Mouse (Mus musculus) natural killer cell, adult 2 months (primary cell): ENCODE results near the gene Zfp853.

Experiments
- DNase-seq, 2 experiments: peaks; one replicate each; pipeline ENCODE4 v3.0.0; 2022; ENCODE audit warnings: low spot score in 2 of 2

Gene Zfp853

GRCm38 (mm10) chr5:143253186-143253880 lies 40.1 kb downstream of the Zfp853 start:
- no peak for DNase-seq

GRCm38 (mm10) chr5:143252791-143253185 lies 40.6 kb downstream of the Zfp853 start:
- no peak for DNase-seq

GRCm38 (mm10) chr5:143252039-143252438 lies 41.4 kb downstream of the Zfp853 start:
- DNase-seq = no peak

GRCm38 (mm10) chr5:143244926-143245325 lies 48.5 kb downstream of the Zfp853 start:
- no peak for DNase-seq
